Mouse (Mus musculus) G1E (cell line): ENCODE measurements around the gene Oaz3. TPM values are rescaled to one million over a fixed set of nuclear protein-coding genes. Genes with fewer than 3 reads are reported as not detected.

Source experiments
- ATAC-seq: 2 replicates; pipeline ENCODE4 v1.8.0; 2016; ENCODE audit warnings: mild to moderate bottlenecking; ENCODE audit not compliant: insufficient number of reproducible peaks, poor library complexity, low FRiP score, severe bottlenecking; ENCODE audit errors: extremely low read depth
- DNase-seq: peaks from one replicate; pipeline ENCODE4 v3.0.0; 2012; ENCODE audit warnings: low spot score
- H3K27me3 ChIP-seq: 2 replicates; pipeline ENCODE4 v1.6.1; 2012; ENCODE audit warnings: mild to moderate bottlenecking, low read length, inconsistent platforms; ENCODE audit not compliant: insufficient read depth
- H3K36me3 ChIP-seq: replicated peaks from 2 replicates; pipeline ENCODE3; 2012; ENCODE audit warnings: mild to moderate bottlenecking, inconsistent platforms
- H3K4me1 ChIP-seq: 2 replicates; pipeline ENCODE4 v1.6.1; 2012; ENCODE audit warnings: low read depth, low read length, inconsistent platforms, mixed read lengths; ENCODE audit not compliant: insufficient read depth
- H3K4me3 ChIP-seq: 2 replicates; pipeline ENCODE4 v1.5.1; 2012; ENCODE audit warnings: low read depth, mild to moderate bottlenecking, inconsistent platforms, low read length, moderate library complexity, mixed read lengths
- H3K9me3 ChIP-seq: replicated peaks from 2 replicates; pipeline ENCODE4 v1.6.1; 2012; ENCODE audit warnings: inconsistent platforms
- CTCF ChIP-seq: IDR thresholded peaks from 2 replicates; pipeline ENCODE4 v1.5.1; 2012; ENCODE audit warnings: low read depth, low read length, inconsistent platforms, mixed read lengths
- GATA1 ChIP-seq: IDR thresholded peaks from 2 replicates; pipeline ENCODE4 v1.6.1; 2012; ENCODE audit warnings: borderline replicate concordance, low read length, inconsistent platforms, mixed read lengths
- GATA2 ChIP-seq: IDR thresholded peaks from 2 replicates; pipeline ENCODE4 v1.6.1; 2012; ENCODE audit warnings: low read depth, low read length, inconsistent platforms, borderline replicate concordance
- POLR2AphosphoS5 ChIP-seq: IDR thresholded peaks from 2 replicates; pipeline ENCODE4 v1.6.1; 2012; ENCODE audit warnings: low read depth, low read length, inconsistent platforms; ENCODE audit not compliant: insufficient replicate concordance
- TAL1 ChIP-seq: conservative IDR thresholded peaks from 2 replicates; pipeline ENCODE4 v1.6.1; 2012; ENCODE audit warnings: low read depth, low read length, inconsistent platforms, mixed read lengths
- polyA plus RNA-seq: library from polyadenylated mRNA; stranded (reverse); fragments of >175 nt; gene quantifications from 2 replicates; pipeline ENCODE4 v1.2.3, GENCODE M21; 2012
- total RNA-seq, 2 experiments: library from RNA; stranded (forward) in 1 of 2; stranded (reverse) in 1 of 2; fragments of 200-1000 nt in 1 of 2; fragments of >200 nt in 1 of 2; fragmentation: Nextera tagmentation in 1 of 2; gene quantifications; 2 replicates each; pipeline ENCODE4 v1.2.3; 2014 to 2017

Oaz3 gene
- total RNA-seq (2014; fragmentation: Nextera tagmentation): not detected in 2 replicates
- total RNA-seq (2017): 0.17 and 0.49 TPM in 2 replicates
- not detected in 2 replicates for polyA plus RNA-seq

DNA sequence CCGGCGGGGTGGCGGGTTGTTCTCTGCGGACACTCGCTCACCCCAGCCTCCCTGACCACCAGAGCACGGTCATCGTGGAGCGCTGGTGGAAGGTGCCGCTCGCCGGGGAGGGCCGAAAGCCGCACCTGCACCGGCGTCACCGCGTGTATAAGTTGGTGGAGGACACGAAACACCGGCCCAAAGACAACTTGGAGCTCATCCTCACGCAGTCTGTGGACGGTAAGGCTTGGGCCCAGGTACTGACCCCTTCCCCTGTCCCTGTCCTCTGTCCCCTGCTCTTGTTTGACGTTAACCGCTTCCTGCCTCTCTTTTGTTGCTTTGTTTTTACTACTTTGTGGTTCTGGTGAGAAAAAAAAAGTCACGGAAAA lies at the start of gene Oaz3:
TSS of gene Oaz3 (minus strand) at position 319 of the 368 bp plus-strand sequence.
- no peak for TF ChIP-seq CTCF
- no peak for TF ChIP-seq GATA2
- no peak for TF ChIP-seq TAL1
- TF ChIP-seq POLR2AphosphoS5: no peak
- no peak for TF ChIP-seq GATA1
- Histone ChIP-seq H3K4me1 (peaks cover 26% of the 10 kb centered on the region), H3K9me3 (no peaks in the 10 kb centered on the region), H3K36me3 (peaks cover 44% of the 10 kb centered on the region), H3K27me3 (peaks cover 19% of the 10 kb centered on the region), H3K4me3 (peak within 1 kb of the TSS; percentile 78)
- DNase-seq (no peak), ATAC-seq (no peak)

DNA sequence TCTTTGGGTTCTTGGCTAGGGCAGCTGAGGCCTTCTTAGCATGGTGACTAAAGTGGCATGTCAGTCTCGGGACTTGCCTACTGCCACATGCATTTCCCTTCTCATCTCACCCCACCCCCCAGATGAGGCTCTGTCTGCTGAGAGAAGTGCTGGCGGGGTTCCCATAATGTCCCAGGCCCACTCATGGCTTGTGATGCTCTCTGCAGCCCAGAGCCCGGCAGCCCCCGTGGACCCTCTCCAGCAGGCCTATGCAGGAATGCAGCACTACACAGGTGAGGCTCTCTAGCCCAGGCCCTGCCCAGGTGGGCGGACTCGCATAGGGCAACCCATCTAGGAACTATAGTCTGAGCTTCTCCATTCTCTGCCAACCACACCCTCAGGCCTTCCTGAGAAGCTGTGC lies 43.9 kb upstream of the Oaz3 start:
- H3K36me3 ChIP-seq: peaks cover 23% of the 10 kb centered on the region
- H3K4me3 ChIP-seq: no peak overlapping the region
- H3K4me1 ChIP-seq: 0 out of 2 replicates have a peak, but pooled peaks cover 5% of the 10 kb centered on the region
- H3K9me3 ChIP-seq: no peaks in the 10 kb centered on the region
- peaks cover 4% of the 10 kb centered on the region; the same call in 1 of the 2 replicates for H3K27me3 ChIP-seq
- no peak for DNase-seq
- ATAC-seq: no peak
- TF ChIP-seq POLR2AphosphoS5 (no peak), CTCF (no peak), GATA1 (no peak), GATA2 (no peak), TAL1 (no peak)

DNA sequence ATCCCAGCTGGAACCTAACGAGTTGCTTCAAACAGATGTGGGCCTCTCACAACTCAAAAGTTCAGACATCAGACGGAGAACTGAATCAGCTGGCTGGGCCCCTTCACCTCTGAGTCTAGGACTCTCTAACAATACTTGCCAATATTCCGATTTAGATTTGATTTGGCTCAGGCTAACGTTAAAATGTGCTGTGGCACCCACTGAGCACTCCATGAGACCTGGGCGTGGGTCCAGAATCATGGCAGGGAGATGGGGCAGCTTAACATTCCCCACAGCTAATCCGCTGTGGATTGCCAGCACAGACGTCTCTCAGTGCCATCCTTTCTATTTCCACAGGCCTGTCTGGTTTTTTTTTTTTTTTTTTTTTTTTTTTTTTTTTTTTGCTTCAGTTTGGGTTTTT lies 42.2 kb upstream of the Oaz3 start:
- H3K9me3 ChIP-seq: no peaks in the 10 kb centered on the region
- no peak for TF ChIP-seq GATA1
- no peak for TF ChIP-seq GATA2
- TF ChIP-seq CTCF: no peak
- no peak for TF ChIP-seq POLR2AphosphoS5
- no peak for TF ChIP-seq TAL1
- no peak for ATAC-seq
- DNase-seq: no peak
- peaks cover 12% of the 10 kb centered on the region for H3K36me3 ChIP-seq
- no peak overlapping the region for H3K4me3 ChIP-seq
- H3K27me3 ChIP-seq: peaks cover 10% of the 10 kb centered on the region
- H3K4me1 ChIP-seq: peaks cover 11% of the 10 kb centered on the region; the same call in 1 of the 2 replicates

DNA sequence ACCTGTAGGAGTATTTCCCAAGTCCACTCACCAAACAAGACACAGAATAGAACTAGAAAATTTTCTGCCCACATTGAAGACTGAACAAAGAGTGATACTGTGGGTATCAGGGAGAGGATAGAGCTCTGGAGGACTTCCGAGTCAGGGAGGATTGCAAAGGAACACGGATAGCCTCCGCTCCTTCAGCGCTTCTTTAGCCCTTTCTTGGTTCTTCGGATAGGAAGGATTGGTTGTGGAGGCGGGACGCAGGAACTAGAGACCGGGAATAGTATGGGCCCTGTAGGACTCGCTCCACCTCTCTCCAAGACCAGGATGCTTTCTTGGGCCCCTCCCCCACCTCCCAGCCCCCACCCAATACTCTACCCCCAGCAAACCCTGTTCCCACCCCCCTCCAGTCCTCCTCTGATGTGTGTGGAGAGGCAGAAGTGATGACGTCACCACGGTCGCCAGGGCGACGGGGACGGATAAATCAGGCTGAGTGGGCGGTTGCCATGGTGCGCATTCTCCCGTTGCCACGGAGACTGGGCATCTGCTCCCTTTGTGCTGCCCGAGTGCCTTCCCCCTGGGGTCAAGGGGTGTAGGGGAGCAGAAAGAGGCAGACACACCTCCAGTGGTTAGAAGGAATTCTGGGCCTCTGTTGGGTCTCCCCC lies 40.2 kb upstream of the Oaz3 start:
- no peaks in the 10 kb centered on the region for H3K36me3 ChIP-seq
- no peak for TF ChIP-seq GATA1
- no peak for TF ChIP-seq CTCF
- no peak for TF ChIP-seq GATA2
- DNase-seq (no peak), ATAC-seq (no peak)
- H3K9me3 ChIP-seq: no peaks in the 10 kb centered on the region
- no peak overlapping the region for H3K4me3 ChIP-seq
- H3K4me1 ChIP-seq: peaks cover 9% of the 10 kb centered on the region; the same call in 1 of the 2 replicates
- peaks cover 19% of the 10 kb centered on the region for H3K27me3 ChIP-seq

DNA sequence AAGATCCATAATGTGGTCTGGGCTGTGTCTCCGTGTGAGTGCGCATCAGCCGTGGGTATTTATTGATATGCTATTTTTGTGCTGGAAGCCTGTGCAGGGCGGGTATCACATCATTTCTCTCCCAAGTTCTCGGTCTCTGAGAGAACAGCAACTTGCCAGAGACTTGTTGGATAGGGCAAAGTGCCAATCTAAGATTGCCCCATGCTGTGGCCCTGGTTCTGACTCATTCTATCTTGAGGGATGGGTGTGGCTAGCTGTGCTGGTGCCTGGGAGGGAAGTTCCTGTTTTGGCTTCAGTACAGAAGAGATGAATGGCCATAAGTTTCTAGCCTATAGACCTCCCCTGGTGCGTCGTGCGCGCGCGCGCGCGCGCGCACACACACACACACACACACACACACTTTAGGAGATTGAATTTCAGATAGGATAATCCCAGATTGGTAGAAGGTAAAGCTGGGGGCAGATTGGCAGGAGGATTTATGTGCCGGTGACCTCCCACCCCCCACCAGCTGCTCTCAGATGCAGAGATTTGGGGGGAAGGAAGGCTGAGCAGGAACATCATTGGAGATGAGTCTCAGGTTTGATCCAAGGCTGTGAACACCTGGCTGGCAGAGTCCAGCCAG lies 39.2 kb upstream of the Oaz3 start:
- peaks cover 9% of the 10 kb centered on the region; the same call in 1 of the 2 replicates for H3K4me1 ChIP-seq
- TF ChIP-seq GATA2 (no peak), POLR2AphosphoS5 (no peak), CTCF (no peak), TAL1 (no peak), GATA1 (no peak)
- ATAC-seq (peak; percentile 40; the same call in 1 of the 2 replicates), DNase-seq (peak; percentile 53)
- no peak overlapping the region for H3K4me3 ChIP-seq
- H3K27me3 ChIP-seq: peaks cover 26% of the 10 kb centered on the region
- no peaks in the 10 kb centered on the region for H3K36me3 ChIP-seq
- no peaks in the 10 kb centered on the region for H3K9me3 ChIP-seq

DNA sequence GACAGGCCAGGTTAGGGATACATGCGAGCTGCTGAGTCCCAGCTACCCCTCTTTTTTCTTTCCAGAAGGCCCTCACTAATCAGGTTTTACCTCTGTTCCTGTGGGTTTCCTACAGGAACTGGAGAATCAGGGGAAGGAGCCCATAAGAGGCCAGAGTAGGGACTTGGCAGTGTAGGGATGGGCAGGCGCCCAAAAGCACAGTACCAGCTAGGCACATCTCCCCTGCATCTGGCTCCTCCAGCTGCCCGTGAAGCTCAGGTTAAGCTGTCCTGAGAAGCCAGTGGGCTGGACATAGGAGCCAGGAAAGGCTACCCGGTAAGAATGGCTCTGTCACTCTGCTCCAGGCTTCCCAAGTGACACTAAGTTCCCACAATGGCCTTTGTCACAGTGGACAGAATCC lies 37.7 kb upstream of the Oaz3 start:
- Histone ChIP-seq H3K9me3 (no peaks in the 10 kb centered on the region), H3K4me1 (peaks cover 9% of the 10 kb centered on the region; the same call in 1 of the 2 replicates), H3K27me3 (peaks cover 22% of the 10 kb centered on the region), H3K4me3 (no peak overlapping the region), H3K36me3 (no peaks in the 10 kb centered on the region)
- DNase-seq (no peak), ATAC-seq (no peak)
- TF ChIP-seq GATA1: no peak
- TF ChIP-seq GATA2: no peak
- no peak for TF ChIP-seq TAL1
- TF ChIP-seq CTCF: no peak
- TF ChIP-seq POLR2AphosphoS5: no peak
